Mouse (Mus musculus) stomach, postnatal 0 days (tissue): ENCODE data around the gene Pex11a.

ENCODE experiments used
- CTCF ChIP-seq: IDR thresholded peaks from 2 replicates; pipeline ENCODE4 v1.5.1; 2016; ENCODE audit warnings: antibody characterized with exemption, low read depth, mild to moderate bottlenecking, moderate library complexity
- EP300 ChIP-seq: optimal IDR thresholded peaks from 2 replicates; pipeline ENCODE3; 2016; ENCODE audit warnings: antibody characterized with exemption

DNA sequence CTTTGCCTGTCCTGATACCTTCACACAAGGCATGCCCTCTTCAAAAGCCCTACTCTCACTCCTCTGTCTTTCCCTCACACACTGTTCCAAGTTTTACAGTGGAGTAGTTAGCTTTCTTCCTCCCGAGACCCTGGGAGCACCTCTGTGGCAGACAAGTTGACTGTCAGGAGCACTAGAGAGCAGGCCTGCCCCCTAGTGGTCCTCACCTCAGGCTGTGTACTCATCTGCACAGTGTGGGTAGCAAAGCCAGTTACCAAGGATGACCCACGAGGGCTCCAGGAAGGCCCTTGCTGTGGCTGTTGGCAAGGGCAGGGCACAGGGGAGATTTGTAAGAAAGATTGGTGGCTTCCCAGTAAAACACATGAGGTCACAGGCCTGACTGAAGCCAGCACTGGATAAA lies 15.8 kb downstream of the Pex11a start:
- TF ChIP-seq CTCF (peak; percentile 81), EP300 (no peak)
